Mouse (Mus musculus) embryonic facial prominence, embryonic 10.5 days (tissue): Measurements from ENCODE around the gene Zc3h12d. TPM values are rescaled to one million over a fixed set of nuclear protein-coding genes. Genes with fewer than 3 reads are reported as not detected.

Experiments used
- DNase-seq: peaks from one replicate; pipeline ENCODE4 v3.0.0-alpha.2; 2017; ENCODE audit warnings: low spot score
- H3K27ac ChIP-seq: fragments of 300-500 bp; sonication (generic); replicated peaks from 2 replicates; pipeline ENCODE4 v1.5.1; 2016; ENCODE audit warnings: mild to moderate bottlenecking
- H3K27me3 ChIP-seq: fragments of 300-500 bp; sonication (generic); replicated peaks from 2 replicates; pipeline ENCODE4 v1.6.1; 2016; ENCODE audit warnings: low read depth, mild to moderate bottlenecking; ENCODE audit not compliant: poor library complexity, severe bottlenecking
- H3K36me3 ChIP-seq: fragments of 300-500 bp; sonication (generic); replicated peaks from 2 replicates; pipeline ENCODE4 v1.6.1; 2016; ENCODE audit warnings: mild to moderate bottlenecking, moderate library complexity
- H3K4me1 ChIP-seq: fragments of 300-500 bp; sonication (generic); 2 replicates; pipeline ENCODE4 v1.6.1; 2016
- H3K4me3 ChIP-seq: fragments of 300-500 bp; sonication (generic); 2 replicates; pipeline ENCODE4 v1.5.1; 2016; ENCODE audit warnings: mild to moderate bottlenecking, moderate library complexity
- H3K9me3 ChIP-seq: fragments of 300-500 bp; sonication (generic); 2 replicates; pipeline ENCODE4 v1.6.1; 2016; ENCODE audit warnings: mild to moderate bottlenecking
- WGBS: fragments of 180-500 bp; shearing (Covaris S2); methylation state at CpG from one replicate; pipeline ENCODE4 v1.1.7; 2016; 5-methylcytosine and 5-hydroxymethylcytosine counted together
- polyA plus RNA-seq: library from polyadenylated mRNA; unstranded; fragments of >200 nt; fragmentation: Nextera tagmentation; extraction: Ambion mirVana; gene quantifications from 2 replicates; pipeline ENCODE4 v1.2.1, GENCODE M21; 2016

Gene Zc3h12d
- polyA plus RNA-seq, 1 experiment from 2014 or later = 0.12 TPM

GRCm38 (mm10) chr10:7841571-7842080 is 9.4 kb downstream of the Zc3h12d start:
- H3K4me1 ChIP-seq = 0 out of 2 replicates have a peak, but pooled peaks cover 3% of the 10 kb centered on the region
- no peak for DNase-seq
- no peak overlapping the region for H3K4me3 ChIP-seq
- no peaks in the 10 kb centered on the region for H3K9me3 ChIP-seq
- no peaks in the 10 kb centered on the region for H3K27me3 ChIP-seq
- H3K36me3 ChIP-seq = no peaks in the 10 kb centered on the region
- H3K27ac ChIP-seq = no peak overlapping the region
- 74% methylated on average over 14 of the region's 14 CpGs for WGBS

GRCm38 (mm10) chr10:7843181-7843580 is 10.9 kb downstream of the Zc3h12d start:
- no peaks in the 10 kb centered on the region for H3K36me3 ChIP-seq
- H3K27ac ChIP-seq = no peak overlapping the region
- H3K27me3 ChIP-seq = no peaks in the 10 kb centered on the region
- H3K4me3 ChIP-seq = no peak overlapping the region
- 91% methylated on average over 4 of the region's 4 CpGs for WGBS
- DNase-seq = no peak
- H3K4me1 ChIP-seq = 0 out of 2 replicates have a peak, but pooled peaks cover 3% of the 10 kb centered on the region
- no peaks in the 10 kb centered on the region for H3K9me3 ChIP-seq

- 0 out of 2 replicates have a peak, but pooled peaks cover 3% of the 10 kb centered on the region for H3K4me1 ChIP-seq
- no peaks in the 10 kb centered on the region for H3K36me3 ChIP-seq
- H3K9me3 ChIP-seq = no peaks in the 10 kb centered on the region
- H3K27ac ChIP-seq = no peak overlapping the region
- no peaks in the 10 kb centered on the region for H3K27me3 ChIP-seq
- no peak for DNase-seq
- H3K4me3 ChIP-seq = no peak overlapping the region
- WGBS = 85% methylated on average over 4 of the region's 4 CpGs
These were observed 11.9 kb downstream of the Zc3h12d start for GRCm38 (mm10) chr10:7844161-7844560.

GRCm38 (mm10) chr10:7845136-7845535 is 12.9 kb downstream of the Zc3h12d start:
- H3K36me3 ChIP-seq = no peaks in the 10 kb centered on the region
- no peaks in the 10 kb centered on the region for H3K9me3 ChIP-seq
- 0 out of 2 replicates have a peak, but pooled peaks cover 3% of the 10 kb centered on the region for H3K4me1 ChIP-seq
- DNase-seq = no peak
- no peak overlapping the region for H3K27ac ChIP-seq
- WGBS = 84% methylated on average over 8 of the region's 8 CpGs
- no peaks in the 10 kb centered on the region for H3K27me3 ChIP-seq
- H3K4me3 ChIP-seq = no peak overlapping the region

- Histone ChIP-seq H3K27ac (no peak overlapping the region), H3K9me3 (no peaks in the 10 kb centered on the region), H3K27me3 (no peaks in the 10 kb centered on the region), H3K4me1 (0 out of 2 replicates have a peak, but pooled peaks cover 3% of the 10 kb centered on the region), H3K36me3 (no peaks in the 10 kb centered on the region), H3K4me3 (no peak overlapping the region)
- DNase-seq = no peak
- 88% methylated on average over 4 of the region's 4 CpGs for WGBS
These were observed 13.7 kb downstream of the Zc3h12d start for GRCm38 (mm10) chr10:7845991-7846390.

- H3K9me3 ChIP-seq = no peaks in the 10 kb centered on the region
- no peaks in the 10 kb centered on the region for H3K4me1 ChIP-seq
- no peaks in the 10 kb centered on the region for H3K36me3 ChIP-seq
- DNase-seq = no peak
- WGBS = 88% methylated on average over 2 of the region's 2 CpGs
- no peak overlapping the region for H3K27ac ChIP-seq
- H3K27me3 ChIP-seq = no peaks in the 10 kb centered on the region
- no peak overlapping the region for H3K4me3 ChIP-seq
These were observed 14.9 kb downstream of the Zc3h12d start for GRCm38 (mm10) chr10:7847166-7847605.

- Histone ChIP-seq H3K4me1 (no peaks in the 10 kb centered on the region), H3K9me3 (no peaks in the 10 kb centered on the region), H3K36me3 (no peaks in the 10 kb centered on the region), H3K27ac (no peak overlapping the region), H3K27me3 (no peaks in the 10 kb centered on the region), H3K4me3 (no peak overlapping the region)
- whole genome bisulfite sequencing = 71% methylated on average over 3 of the region's 3 CpGs
- DNase-seq = no peak
These were observed 19.6 kb downstream of the Zc3h12d start for GRCm38 (mm10) chr10:7851891-7852290.

- Histone ChIP-seq H3K4me1 (no peaks in the 10 kb centered on the region), H3K27me3 (no peaks in the 10 kb centered on the region), H3K4me3 (no peak overlapping the region), H3K9me3 (peaks cover 5% of the 10 kb centered on the region; the same call in 1 of the 2 replicates), H3K36me3 (no peaks in the 10 kb centered on the region), H3K27ac (no peak overlapping the region)
- peak; percentile 6 for DNase-seq
- 86% methylated on average over 7 of the region's 7 CpGs for WGBS
These were observed 28.2 kb downstream of the Zc3h12d start for GRCm38 (mm10) chr10:7860494-7860893.

GRCm38 (mm10) chr10:7861259-7861936 is 29.1 kb downstream of the Zc3h12d start:
- WGBS = 76% methylated on average over 14 of the region's 14 CpGs
- Histone ChIP-seq H3K4me1 (no peaks in the 10 kb centered on the region), H3K4me3 (no peak overlapping the region), H3K9me3 (peaks cover 5% of the 10 kb centered on the region; the same call in 1 of the 2 replicates), H3K27me3 (peaks cover 4% of the 10 kb centered on the region), H3K27ac (no peak overlapping the region), H3K36me3 (no peaks in the 10 kb centered on the region)
- DNase-seq = peak; percentile 6

- DNase-seq = peak; percentile 7
- Histone ChIP-seq H3K4me3 (no peak overlapping the region), H3K27ac (no peak overlapping the region), H3K36me3 (no peaks in the 10 kb centered on the region), H3K27me3 (peaks cover 11% of the 10 kb centered on the region), H3K9me3 (peaks cover 5% of the 10 kb centered on the region; the same call in 1 of the 2 replicates), H3K4me1 (peaks cover 3% of the 10 kb centered on the region)
- WGBS = 89% methylated on average over 25 of the region's 25 CpGs
These were observed 29.8 kb downstream of the Zc3h12d start for GRCm38 (mm10) chr10:7861937-7862657.

GRCm38 (mm10) chr10:7863411-7863810 is 31.1 kb downstream of the Zc3h12d start:
- peak; percentile 3 for DNase-seq
- Histone ChIP-seq H3K4me3 (no peak overlapping the region), H3K36me3 (no peaks in the 10 kb centered on the region), H3K4me1 (peaks cover 11% of the 10 kb centered on the region), H3K27ac (no peak overlapping the region), H3K9me3 (peaks cover 5% of the 10 kb centered on the region; the same call in 1 of the 2 replicates), H3K27me3 (peaks cover 24% of the 10 kb centered on the region)
- WGBS = 92% methylated on average over 6 of the region's 6 CpGs

- no peak overlapping the region for H3K4me3 ChIP-seq
- WGBS = 75% methylated on average over 6 of the region's 6 CpGs
- H3K27me3 ChIP-seq = peaks cover 32% of the 10 kb centered on the region
- no peak overlapping the region for H3K27ac ChIP-seq
- H3K4me1 ChIP-seq = peaks cover 11% of the 10 kb centered on the region
- H3K9me3 ChIP-seq = peaks cover 5% of the 10 kb centered on the region; the same call in 1 of the 2 replicates
- no peak for DNase-seq
- no peaks in the 10 kb centered on the region for H3K36me3 ChIP-seq
These were observed 31.9 kb downstream of the Zc3h12d start for GRCm38 (mm10) chr10:7864184-7864583.
